Mouse (Mus musculus): Measurements from ENCODE around the gene Lrrc32.

DNA sequence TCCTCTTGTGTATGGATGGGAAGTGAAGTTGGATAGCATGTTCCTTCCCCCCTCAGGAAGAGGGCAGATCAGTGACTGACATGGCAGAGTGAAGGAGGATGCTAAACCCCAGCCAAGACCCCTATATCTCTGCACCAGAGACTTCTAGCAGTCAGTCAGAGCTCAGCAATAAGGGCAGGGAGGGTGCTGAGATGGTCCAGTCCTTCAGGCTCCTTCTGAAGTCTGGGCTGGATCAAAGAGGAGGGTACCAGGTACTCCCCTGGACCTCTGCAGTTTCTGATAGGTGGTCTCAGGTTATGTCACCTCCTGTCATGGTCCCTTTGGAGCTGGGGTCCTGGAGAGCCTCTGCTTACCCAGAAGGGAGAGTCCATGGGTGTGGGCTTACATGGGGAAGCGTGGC is 6.5 kb downstream of the Lrrc32 start:
- TF ChIP-seq CTCF (IDR thresholded peaks at IDR 0.05; ENCODE audit: low read depth, low read length) = no peak
- TF ChIP-seq POLR2A (IDR thresholded peaks at IDR 0.05; ENCODE audit: extremely low read depth, insufficient read depth, low read length) = no peak

Data from liver, adult 2 months (tissue).